Mouse (Mus musculus) embryonic fibroblast, embryonic 13.5 days (primary cell): ENCODE measurements around the gene Gm13287.
"Not testable (repeated sequence)": the region's sequence is repeated elsewhere in the genome, so short reads cannot be mapped to it uniquely, and the experiment has no call there.

Source experiments
- CTCF ChIP-seq: IDR thresholded peaks from 2 replicates; pipeline ENCODE4 v1.5.1; 2011; ENCODE audit warnings: mild to moderate bottlenecking, control low read depth, low read length, moderate library complexity, borderline replicate concordance; ENCODE audit not compliant: insufficient read depth
- POLR2A ChIP-seq: IDR thresholded peaks from 2 replicates; pipeline ENCODE4 v1.6.1; 2011; ENCODE audit warnings: low read depth, mild to moderate bottlenecking, control low read depth, low read length, moderate library complexity

GRCm38 (mm10) chr4:88805761-88806160 lies 2.7 kb downstream of the Gm13287 start:
- not testable (repeated sequence) for TF ChIP-seq CTCF, POLR2A
